ENCODE assay signal across 10 mouse cellular contexts in genomic region chr6:70955841-70956240, GRCm38 (mm10). TPM values are rescaled to one million over a fixed set of nuclear protein-coding genes. Genes with fewer than 3 reads are reported as not detected.
DNase-seq lines count a peak whose midpoint lies in the region; ATAC-seq and TF ChIP-seq lines count a peak whose summit lies in the region.
"Had no signal": no experiment of that assay in that cellular context is flagged by ENCODE, and none has a peak within 500 bp of the region (broad histone marks: within the 10 kb centered on the region; RNA-seq: fewer than 3 reads in every experiment).

No protein-coding gene starts in this region.

- peaks cover 7% of the 10 kb centered on the region; the same call in 1 of the 2 replicates for H3K4me1 ChIP-seq in kidney, embryonic 14.5 days (ENCODE audit: control insufficient read depth, insufficient read depth, low read length)
- peaks cover 10% of the 10 kb centered on the region for H3K4me1 ChIP-seq in embryonic facial prominence, embryonic 12.5 days
- peaks cover 5% of the 10 kb centered on the region; the same call in 1 of the 2 replicates for H3K4me1 ChIP-seq in hindbrain, postnatal 0 days (ENCODE audit: insufficient read depth, low read length)
- peaks cover 13% of the 10 kb centered on the region for H3K4me1 ChIP-seq in midbrain, embryonic 15.5 days

- H3K27me3 ChIP-seq in kidney, embryonic 14.5 days (ENCODE audit: control insufficient read depth, insufficient read depth, low read length) = peaks cover 58% of the 10 kb centered on the region
- H3K27me3 ChIP-seq in embryonic facial prominence, embryonic 12.5 days = peaks cover 69% of the 10 kb centered on the region
- H3K27me3 ChIP-seq in hindbrain, postnatal 0 days (ENCODE audit: insufficient read depth, low read length) = peaks cover 50% of the 10 kb centered on the region
- peaks cover 57% of the 10 kb centered on the region for H3K27me3 ChIP-seq in midbrain, embryonic 15.5 days (replicated peaks)

- H3K9me3 ChIP-seq in kidney, embryonic 14.5 days (ENCODE audit: control insufficient read depth, low read length) = no peaks in the 10 kb centered on the region
- no peaks in the 10 kb centered on the region for H3K9me3 ChIP-seq in embryonic facial prominence, embryonic 12.5 days
- no peaks in the 10 kb centered on the region for H3K9me3 ChIP-seq in hindbrain, postnatal 0 days (ENCODE audit: low read length)
- H3K9me3 ChIP-seq in midbrain, embryonic 15.5 days = no peaks in the 10 kb centered on the region

- no peak overlapping the region for H3K9ac ChIP-seq in kidney, embryonic 14.5 days (ENCODE audit: low read depth, low read length)
- no peak overlapping the region for H3K9ac ChIP-seq in embryonic facial prominence, embryonic 12.5 days
- H3K9ac ChIP-seq in hindbrain, postnatal 0 days (replicated peaks; ENCODE audit: low read length) = no peak overlapping the region
- H3K9ac ChIP-seq in midbrain, embryonic 15.5 days = no peak overlapping the region

- H3K36me3 ChIP-seq in kidney, embryonic 14.5 days (ENCODE audit: control insufficient read depth, insufficient read depth, low read length) = no peaks in the 10 kb centered on the region
- H3K36me3 ChIP-seq in embryonic facial prominence, embryonic 12.5 days = no peaks in the 10 kb centered on the region
- no peaks in the 10 kb centered on the region for H3K36me3 ChIP-seq in hindbrain, postnatal 0 days (ENCODE audit: insufficient read depth, low read length)
- no peaks in the 10 kb centered on the region for H3K36me3 ChIP-seq in midbrain, embryonic 15.5 days (replicated peaks)

- WGBS in kidney, embryonic 14.5 days = under 1% methylated on average over 12 of the region's 12 CpGs
- 1% methylated on average over 12 of the region's 12 CpGs for whole genome bisulfite sequencing in embryonic facial prominence, embryonic 12.5 days
- under 1% methylated on average over 12 of the region's 12 CpGs for WGBS in hindbrain, postnatal 0 days
- 1% methylated on average over 12 of the region's 12 CpGs for WGBS in midbrain, embryonic 15.5 days

- H3K4me3 ChIP-seq in kidney, embryonic 14.5 days (ENCODE audit: low read length) = peak overlapping the region; percentile 49
- peak overlapping the region; percentile 46 for H3K4me3 ChIP-seq in embryonic facial prominence, embryonic 12.5 days
- H3K4me3 ChIP-seq in hindbrain, postnatal 0 days (ENCODE audit: low read length) = peak overlapping the region; percentile 39
- H3K4me3 ChIP-seq in midbrain, embryonic 15.5 days = peak overlapping the region; percentile 43

- peak overlapping the region; percentile 90 for H3K4me2 ChIP-seq in kidney, embryonic 14.5 days (replicated peaks; ENCODE audit: low read depth, low read length)
- peak overlapping the region; percentile 89 for H3K4me2 ChIP-seq in embryonic facial prominence, embryonic 12.5 days (replicated peaks)
- H3K4me2 ChIP-seq in hindbrain, postnatal 0 days (ENCODE audit: low read depth, low read length) = peak overlapping the region; percentile 84
- peak overlapping the region; percentile 90 for H3K4me2 ChIP-seq in midbrain, embryonic 15.5 days

- no peak for ATAC-seq in kidney, embryonic 14.5 days (ENCODE audit: low FRiP score, low TSS enrichment)
- ATAC-seq in embryonic facial prominence, embryonic 12.5 days (ENCODE audit: insufficient number of reproducible peaks, insufficient read depth, low FRiP score, low TSS enrichment) = no peak
- ATAC-seq in hindbrain, postnatal 0 days = no peak
- ATAC-seq in midbrain, embryonic 15.5 days (replicated peaks) = no peak; the same call in 1 of the 2 replicates

- no peak for TF ChIP-seq CTCF in hindbrain, postnatal 0 days (IDR thresholded peaks at IDR 0.05; ENCODE audit: low read depth)

- no peak for DNase-seq in kidney, adult 8-10 months
- DNase-seq in hindbrain, postnatal 0 days (ENCODE audit: low spot score) = no peak
- no peak for DNase-seq in gastrocnemius, adult 18-20 months (ENCODE audit: low spot score)
- no peak for DNase-seq in thymus, postnatal 10 days (ENCODE audit: low spot score in 2 of 2)
- no peak for DNase-seq in thymus, postnatal 36 days
- DNase-seq: right cerebral cortex, postnatal 14 days had no signal

- no peak overlapping the region for H3K27ac ChIP-seq in kidney, embryonic 14.5 days (ENCODE audit: low read depth, low read length)
- no peak overlapping the region for H3K27ac ChIP-seq in embryonic facial prominence, embryonic 12.5 days
- H3K27ac ChIP-seq in hindbrain, postnatal 0 days = no peak overlapping the region
- no peak overlapping the region for H3K27ac ChIP-seq in midbrain, embryonic 15.5 days

RNA-seq across cellular contexts. Expression of gene Foxi3, which starts 0.5 kb away (rescaled TPM):
- polyA plus RNA-seq in kidney, embryonic 14.5 days (2014; fragmentation: Nextera tagmentation; extraction: Ambion mirVana) = not detected in 2 replicates
- 1.3 and 1.7 TPM in 2 replicates for polyA plus RNA-seq in embryonic facial prominence, embryonic 12.5 days (2016; fragmentation: Nextera tagmentation; extraction: Ambion mirVana)
- total RNA-seq in hindbrain, postnatal 0 days (2014; rRNA removed) = not detected in 2 replicates
- polyA plus RNA-seq in hindbrain, postnatal 0 days (2015; fragmentation: Nextera tagmentation; extraction: Ambion mirVana) = not detected in 2 replicates
- polyA plus RNA-seq in midbrain, embryonic 15.5 days (2015; fragmentation: Nextera tagmentation; extraction: Ambion mirVana) = not detected in 2 replicates
- total RNA-seq in gastrocnemius, adult 18-20 months (2021) = not detected
- total RNA-seq: layer of hippocampus, postnatal 25 days had no signal

RNA-seq across cellular contexts. Expression of gene Tex37, which starts 37.1 kb away (rescaled TPM):
- not detected in 2 replicates for polyA plus RNA-seq in kidney, embryonic 14.5 days (2014; fragmentation: Nextera tagmentation; extraction: Ambion mirVana)
- polyA plus RNA-seq in embryonic facial prominence, embryonic 12.5 days (2016; fragmentation: Nextera tagmentation; extraction: Ambion mirVana) = not detected in 2 replicates
- total RNA-seq in hindbrain, postnatal 0 days (2014; rRNA removed) = not detected in 2 replicates
- not detected in 2 replicates for polyA plus RNA-seq in hindbrain, postnatal 0 days (2015; fragmentation: Nextera tagmentation; extraction: Ambion mirVana)
- polyA plus RNA-seq in midbrain, embryonic 15.5 days (2015; fragmentation: Nextera tagmentation; extraction: Ambion mirVana) = not detected in 2 replicates
- not detected for total RNA-seq in gastrocnemius, adult 18-20 months (2021)
- total RNA-seq: layer of hippocampus, postnatal 25 days had no signal
